Mouse (Mus musculus): ENCODE data around the gene Fcgr2b.

Gene Fcgr2b

DNA sequence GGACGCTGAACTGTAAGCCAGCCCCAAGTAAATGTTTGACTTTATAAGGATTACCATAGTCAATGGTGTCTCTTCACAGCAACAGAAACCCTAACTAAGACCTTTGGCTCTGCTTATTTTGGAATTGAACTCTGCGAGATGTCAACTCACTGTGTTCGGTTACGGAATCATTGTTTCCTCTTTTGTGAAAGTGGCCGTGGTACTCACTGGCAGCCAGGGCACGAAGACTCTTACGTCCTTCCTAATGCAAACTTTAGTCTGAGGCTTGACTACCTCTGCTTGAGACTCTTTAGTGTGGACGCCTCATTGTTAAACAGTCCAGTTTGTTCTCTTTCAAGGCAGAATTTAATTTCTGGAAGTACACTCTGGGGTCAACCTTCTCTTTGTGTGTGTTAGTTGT, 57.0 kb downstream of the Fcgr2b start:
- DNase-seq: no peak

DNA sequence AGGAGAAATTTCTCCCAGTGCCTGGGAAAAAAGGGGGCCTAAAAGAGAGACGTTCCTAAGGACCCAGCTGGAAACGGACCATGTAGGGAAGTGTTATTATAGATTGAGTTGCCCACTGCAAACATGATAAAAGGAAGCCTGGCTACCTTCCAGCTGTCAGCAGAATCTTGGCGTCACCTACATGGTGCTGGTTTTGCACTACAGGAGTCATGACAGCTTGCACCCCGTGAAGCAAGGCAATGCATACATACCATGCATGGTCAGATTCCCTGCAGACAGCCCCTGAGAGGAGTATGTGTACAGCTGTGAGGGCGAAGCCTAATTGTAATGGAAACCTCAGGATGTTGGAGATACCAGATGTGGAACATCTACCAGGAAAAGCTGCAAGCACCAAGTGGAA, 60.7 kb downstream of the Fcgr2b start:
- no peak for DNase-seq

DNA sequence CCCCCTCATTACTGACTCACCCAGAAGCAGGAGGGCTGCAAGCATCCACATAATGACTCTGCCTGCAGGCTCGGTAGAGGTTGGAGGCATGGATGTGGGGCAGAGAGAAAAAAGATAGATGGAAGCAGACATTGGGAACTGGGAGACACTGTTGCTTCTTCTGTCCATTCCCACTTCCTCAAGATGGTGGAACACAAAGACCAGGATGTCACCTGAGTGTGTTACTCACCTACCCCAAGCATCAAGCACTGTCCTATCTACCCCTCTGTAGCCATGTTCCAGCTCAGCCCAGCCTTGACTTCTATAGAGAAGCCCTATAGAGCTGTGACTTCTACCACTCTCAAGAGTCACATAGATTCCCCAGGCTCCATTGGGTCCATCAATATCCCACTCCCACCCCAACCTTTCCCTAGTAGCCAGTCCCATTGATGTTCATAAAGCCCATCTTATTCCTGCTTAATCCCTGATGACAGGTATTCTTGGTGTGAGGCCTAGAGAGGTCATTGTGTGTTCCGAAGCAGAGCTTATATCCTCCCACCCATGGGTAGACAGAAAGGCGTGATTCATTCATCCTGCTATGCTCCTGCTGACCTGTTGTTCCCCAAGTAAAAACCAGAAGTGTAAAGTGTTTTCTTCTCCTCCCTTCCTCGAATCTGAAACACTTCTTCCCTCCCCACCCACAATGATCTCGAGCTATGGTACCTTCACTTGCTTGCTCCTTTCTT, 63.3 kb downstream of the Fcgr2b start, which contains the start of gene Fcrlb:
Gene Fcrlb, minus strand, starts transcription at position 51 of the 725 bp plus-strand sequence.
- no peak for DNase-seq

DNA sequence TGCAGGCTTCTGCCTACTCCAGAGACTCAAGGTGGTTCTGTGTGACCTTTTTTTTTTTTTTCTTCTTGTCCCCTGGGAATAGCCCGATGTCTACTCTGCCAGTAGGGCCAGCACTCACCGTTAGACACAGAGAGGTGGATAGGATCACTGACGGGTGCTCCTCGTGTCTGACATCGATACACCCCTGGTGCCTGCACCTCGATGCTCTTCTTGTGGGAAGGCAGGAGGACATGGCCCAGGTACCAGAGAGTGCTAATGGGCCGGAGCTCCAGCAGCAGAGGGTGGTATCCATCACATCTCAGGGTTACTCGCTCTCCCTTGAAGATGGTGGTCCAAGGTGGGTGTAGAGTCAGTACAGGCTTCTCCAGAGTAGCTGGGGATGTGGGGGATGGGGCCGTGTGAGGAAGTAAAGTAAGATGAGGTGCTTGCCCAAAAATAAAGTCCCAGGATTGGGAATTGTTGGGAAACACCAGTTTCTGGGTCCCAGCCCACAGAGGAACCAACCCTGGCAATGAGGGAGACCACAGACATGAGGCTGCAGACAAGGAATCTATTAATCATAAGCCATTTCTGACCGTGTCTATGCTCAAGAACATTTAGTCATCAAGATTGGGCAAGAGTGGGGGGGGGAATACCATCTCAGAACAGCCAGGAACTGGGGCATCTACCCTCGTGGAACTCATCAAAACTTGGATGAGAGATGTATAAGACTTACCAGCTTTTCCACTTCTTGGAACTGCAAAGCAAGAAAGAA, 64.3 kb downstream of the Fcgr2b start:
- DNase-seq: no peak
